ENCODE assay signal across 20 mouse cellular contexts in the genomic region with DNA sequence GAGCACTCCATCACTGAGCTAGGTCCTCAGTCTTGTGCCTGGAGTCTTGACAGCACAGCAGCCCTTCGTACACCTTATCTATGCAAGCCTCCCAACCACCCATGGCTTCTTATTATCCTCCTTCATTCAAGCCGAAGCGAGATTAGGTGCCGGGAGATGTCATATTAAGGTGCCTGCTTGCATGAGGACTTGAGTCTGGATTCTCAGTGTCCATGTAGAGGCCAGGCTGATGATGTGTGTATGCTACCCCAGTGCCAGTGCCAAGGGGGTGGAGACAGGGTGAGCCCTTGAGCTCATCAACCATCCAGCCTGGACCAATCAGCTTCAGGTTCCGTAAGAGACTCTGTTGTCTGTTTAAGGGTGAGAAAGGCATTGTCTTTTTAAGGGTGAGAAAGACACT. TPM values are rescaled to one million over a fixed set of nuclear protein-coding genes. Genes with fewer than 3 reads are reported as not detected.
DNase-seq lines count a peak whose midpoint lies in the region; ATAC-seq and TF ChIP-seq lines count a peak whose summit lies in the region.
"Had no signal": no experiment of that assay in that cellular context is flagged by ENCODE, and none has a peak within 500 bp of the region (broad histone marks: within the 10 kb centered on the region; RNA-seq: fewer than 3 reads in every experiment).

No protein-coding gene starts in this region.

- TF ChIP-seq POLR2A in heart, adult 2 months (IDR thresholded peaks at IDR 0.05; ENCODE audit: insufficient read depth, low read depth, low read length), result no peak
- TF ChIP-seq POLR2A in MEL (IDR thresholded peaks at IDR 0.05; ENCODE audit: control insufficient read depth in 1 of 2, insufficient read depth in 1 of 2, low read depth in 1 of 2, low read length in 2 of 2, poor library complexity in 1 of 2), result no peak

- ATAC-seq in liver, embryonic 13.5 days (ENCODE audit: low read depth), result no peak
- ATAC-seq in liver, embryonic 11.5 days (replicated peaks; ENCODE audit: low FRiP score), result no peak
- ATAC-seq: CD4-positive, CD25-positive, alpha-beta regulatory T cell, adult 4 months; forebrain, embryonic 13.5 days; forebrain, embryonic 16.5 days; intestine, postnatal 0 days; Patski had no signal

- 65% methylated on average over 5 of the region's 5 CpGs for WGBS in heart, adult 2 months
- WGBS in liver, embryonic 13.5 days (ENCODE audit: insufficient replicate concordance), result 59% methylated on average over 5 of the region's 5 CpGs
- 75% methylated on average over 5 of the region's 5 CpGs for WGBS in liver, embryonic 11.5 days

- TF ChIP-seq RAD21 in MEL (IDR thresholded peaks at IDR 0.05; ENCODE audit: low read depth, low read length), result no peak

- TF ChIP-seq CTCF in heart, adult 2 months (IDR thresholded peaks at IDR 0.05), result no peak
- no peak for TF ChIP-seq CTCF in MEL (IDR thresholded peaks at IDR 0.05 in 2 of 3, conservative IDR thresholded peaks at IDR 0.05 in 1 of 3; ENCODE audit: control insufficient read depth in 1 of 3, insufficient read depth in 1 of 3, low read depth in 2 of 3, low read length in 3 of 3, poor library complexity in 1 of 3, severe bottlenecking in 1 of 3)

- H3K4me2 ChIP-seq in liver, embryonic 13.5 days, result no peak overlapping the region
- no peak overlapping the region for H3K4me2 ChIP-seq in liver, embryonic 11.5 days
- H3K4me2 ChIP-seq: forebrain, embryonic 13.5 days; hindbrain, embryonic 15.5 days had no signal

- no peaks in the 10 kb centered on the region for H3K36me3 ChIP-seq in heart, adult 2 months (ENCODE audit: control insufficient read depth, insufficient read depth, low read length)
- H3K36me3 ChIP-seq in liver, embryonic 13.5 days, result no peaks in the 10 kb centered on the region
- no peaks in the 10 kb centered on the region for H3K36me3 ChIP-seq in liver, embryonic 11.5 days (ENCODE audit: control insufficient read depth, insufficient read depth, low read length)
- peaks cover 0 to 11% of the 10 kb centered on the region in 2 experiments; a peak in 2 of 4 replicates for H3K36me3 ChIP-seq in MEL (ENCODE audit: control insufficient read depth in 1 of 2, insufficient read depth in 2 of 2, low read length in 2 of 2)
- H3K36me3 ChIP-seq: forebrain, embryonic 10.5 days; heart, embryonic 10.5 days; hindbrain, embryonic 15.5 days had no signal

- intact Hi-C loops in heart, adult 2 months (cut with DNase I), result no loop called here

- peak overlapping the region; percentile 63 for H3K27ac ChIP-seq in heart, adult 2 months
- no peak overlapping the region for H3K27ac ChIP-seq in liver, embryonic 13.5 days
- H3K27ac ChIP-seq in liver, embryonic 11.5 days (ENCODE audit: low read depth, low read length), result no peak overlapping the region
- H3K27ac ChIP-seq in MEL (ENCODE audit: control insufficient read depth, low read depth, low read length), result no peak overlapping the region
- H3K27ac ChIP-seq: forebrain, embryonic 10.5 days; forebrain, embryonic 13.5 days; heart, embryonic 10.5 days; hindbrain, embryonic 15.5 days had no signal

- no peaks in the 10 kb centered on the region for H3K27me3 ChIP-seq in heart, adult 2 months (ENCODE audit: control insufficient read depth, insufficient read depth, low read length)
- 0 out of 2 replicates have a peak, but pooled peaks cover 2% of the 10 kb centered on the region for H3K27me3 ChIP-seq in liver, embryonic 13.5 days
- no peaks in the 10 kb centered on the region for H3K27me3 ChIP-seq in liver, embryonic 11.5 days (replicated peaks; ENCODE audit: control insufficient read depth, insufficient read depth, low read length)
- no peaks in the 10 kb centered on the region for H3K27me3 ChIP-seq in MEL (ENCODE audit: control insufficient read depth in 1 of 2, insufficient read depth in 2 of 2, low read length in 2 of 2)
- H3K27me3 ChIP-seq: hindbrain, embryonic 15.5 days; Patski had no signal

- H3K4me1 ChIP-seq in heart, adult 2 months (ENCODE audit: control insufficient read depth, insufficient read depth, low read length), result peaks cover 12% of the 10 kb centered on the region
- peaks cover 20% of the 10 kb centered on the region for H3K4me1 ChIP-seq in liver, embryonic 13.5 days (replicated peaks)
- H3K4me1 ChIP-seq in liver, embryonic 11.5 days (replicated peaks; ENCODE audit: control insufficient read depth, insufficient read depth, low read length), result peaks cover 17% of the 10 kb centered on the region
- peaks cover 7 to 26% of the 10 kb centered on the region in 2 experiments; a peak in 3 of 4 replicates for H3K4me1 ChIP-seq in MEL (ENCODE audit: control insufficient read depth in 1 of 2, insufficient read depth in 2 of 2, low read length in 2 of 2)
- H3K4me1 ChIP-seq: forebrain, embryonic 13.5 days had no signal

- no peak for TF ChIP-seq EP300 in heart, adult 2 months (IDR thresholded peaks at IDR 0.05; ENCODE audit: insufficient read depth, low read depth, low read length)
- TF ChIP-seq EP300 in MEL (IDR thresholded peaks at IDR 0.05; ENCODE audit: low read depth in 1 of 2, low read length in 2 of 2), result no peak

- no peaks in the 10 kb centered on the region for H3K79me2 ChIP-seq in heart, adult 2 months (replicated peaks; ENCODE audit: control insufficient read depth, insufficient read depth, low read length)
- H3K79me2 ChIP-seq in MEL (ENCODE audit: control insufficient read depth, insufficient read depth, low read length, poor library complexity), result peaks cover 6% of the 10 kb centered on the region

- H3K9ac ChIP-seq in heart, adult 2 months (ENCODE audit: low read depth, low read length), result 0 out of 2 replicates have a peak overlapping the region, but pooled peaks have one; percentile 13
- H3K9ac ChIP-seq in liver, embryonic 13.5 days, result no peak overlapping the region
- H3K9ac ChIP-seq in liver, embryonic 11.5 days (ENCODE audit: low read depth, low read length), result no peak overlapping the region
- H3K9ac ChIP-seq in MEL (ENCODE audit: control insufficient read depth, low read depth, low read length, poor library complexity, severe bottlenecking), result 0 out of 2 replicates have a peak overlapping the region, but pooled peaks have one; percentile 12
- H3K9ac ChIP-seq: forebrain, embryonic 13.5 days; hindbrain, embryonic 15.5 days had no signal

- no peak for DNase-seq in heart, adult 2 months
- DNase-seq in heart, adult 8-10 months (ENCODE audit: low spot score), result no peak
- DNase-seq in liver, embryonic 13.5 days, result peak; percentile 34
- no peak for DNase-seq in liver, embryonic 11.5 days (ENCODE audit: low spot score)
- DNase-seq in MEL (ENCODE audit: low read depth, low spot score), result no peak
- no peak for DNase-seq in retina, embryonic 14.5 days (ENCODE audit: low spot score)
- DNase-seq: adrenal gland, postnatal 36 days; cerebellum, adult 18-20 months; cerebellum, adult 9-10 months; cerebellum, postnatal 14 days; gastrocnemius, postnatal 10 days; gastrocnemius, postnatal 36 days had no signal

- no peaks in the 10 kb centered on the region for H3K9me3 ChIP-seq in liver, embryonic 13.5 days (replicated peaks)
- H3K9me3 ChIP-seq in liver, embryonic 11.5 days (ENCODE audit: control insufficient read depth, low read length), result no peaks in the 10 kb centered on the region
- no peaks in the 10 kb centered on the region for H3K9me3 ChIP-seq in MEL (replicated peaks; ENCODE audit: insufficient read depth, low read length)
- H3K9me3 ChIP-seq: forebrain, embryonic 10.5 days; forebrain, embryonic 13.5 days; heart, embryonic 10.5 days; hindbrain, embryonic 15.5 days had no signal

- H3K4me3 ChIP-seq in heart, adult 2 months, result no peak overlapping the region
- H3K4me3 ChIP-seq in liver, embryonic 13.5 days (replicated peaks), result no peak overlapping the region
- no peak overlapping the region for H3K4me3 ChIP-seq in liver, embryonic 11.5 days (ENCODE audit: low read depth, low read length)
- H3K4me3 ChIP-seq in MEL (ENCODE audit: control insufficient read depth in 1 of 2, insufficient read depth in 1 of 2, low read depth in 2 of 2, low read length in 2 of 2), result no peak overlapping the region; a peak in 1 of 4 replicates
- H3K4me3 ChIP-seq: forebrain, embryonic 10.5 days; forebrain, embryonic 13.5 days; heart, embryonic 10.5 days; hindbrain, embryonic 15.5 days had no signal

TF ChIP-seq in MEL, 35 proteins besides CTCF, POLR2A, EP300 and RAD21:
- no peak for TF ChIP-seq BHLHE40 (IDR thresholded peaks at IDR 0.05; ENCODE audit: borderline replicate concordance, low read depth, low read length)
- no peak for TF ChIP-seq NRF1 (IDR thresholded peaks at IDR 0.05; ENCODE audit: insufficient read depth, low read depth, low read length, poor library complexity, severe bottlenecking)
- TF ChIP-seq SMC3 (IDR thresholded peaks at IDR 0.05; ENCODE audit: low read depth, low read length), result no peak
- TF ChIP-seq GATA1 (IDR thresholded peaks at IDR 0.05; ENCODE audit: low read depth, low read length), result peak; percentile 8; the same call in 1 of the 2 replicates

RNA-seq across cellular contexts. Expression of gene Slc25a33, which starts 10.8 kb away (rescaled TPM):
- total RNA-seq in heart, adult 2 months (2021), result 10 to 100 TPM; 22.3 to 26.0 TPM
- 19.0 and 20.3 TPM in 2 replicates for polyA plus RNA-seq in heart, adult 2 months (2012; rRNA removed)
- total RNA-seq in heart, adult 8-10 months (2022), result 10 to 100 TPM; 19.9 to 28.9 (median 23.1) TPM
- polyA plus RNA-seq in liver, embryonic 13.5 days (2015; fragmentation: Nextera tagmentation; extraction: Ambion mirVana), result 13.4 and 14.1 TPM in 2 replicates
- 21.9 and 23.2 TPM in 2 replicates for polyA plus RNA-seq in liver, embryonic 11.5 days (2014; fragmentation: Nextera tagmentation; extraction: Ambion mirVana)
- total RNA-seq in MEL (2012; rRNA removed), result 20.6 and 21.4 TPM in 2 replicates
- polyA plus RNA-seq in MEL (2012; ENCODE audit: insufficient read depth in 1 of 2, insufficient read length in 2 of 2, low read depth in 1 of 2, low replicate concordance in 2 of 2, missing spikeins in 1 of 2), result 100 to 1,000 TPM in 1 of 2 experiments, 10 to 100 TPM in 1; 24.8 to 103 TPM

RNA-seq across cellular contexts. Expression of gene Tmem201, which starts 47.1 kb away (rescaled TPM):
- 10 to 100 TPM; 85.9 to 93.3 TPM for total RNA-seq in heart, adult 2 months (2021)
- polyA plus RNA-seq in heart, adult 2 months (2012; rRNA removed), result 106 and 107 TPM in 2 replicates
- 10 to 100 TPM; 92.2 to 93.9 (median 93.1) TPM for total RNA-seq in heart, adult 8-10 months (2022)
- polyA plus RNA-seq in liver, embryonic 13.5 days (2015; fragmentation: Nextera tagmentation; extraction: Ambion mirVana), result 6.9 and 8.4 TPM in 2 replicates
- polyA plus RNA-seq in liver, embryonic 11.5 days (2014; fragmentation: Nextera tagmentation; extraction: Ambion mirVana), result 16.8 and 16.9 TPM in 2 replicates
- total RNA-seq in MEL (2012; rRNA removed), result 28.3 and 31.5 TPM in 2 replicates
- polyA plus RNA-seq in MEL (2012; ENCODE audit: insufficient read depth in 1 of 2, insufficient read length in 2 of 2, low read depth in 1 of 2, low replicate concordance in 2 of 2, missing spikeins in 1 of 2), result 10 to 100 TPM in 1 of 2 experiments, not detected in 1; 60.6 TPM

Comparison
In these comparisons a context has a peak if more than half of its experiments do, and no peak if none do; other contexts are left out.
1. H3K9ac ChIP-seq: peak in heart, adult 2 months (single experiment) and MEL (single experiment); none in liver, embryonic 13.5 days (single experiment) and liver, embryonic 11.5 days (single experiment).